Mouse (Mus musculus) stomach, postnatal 0 days (tissue): ENCODE data around the gene Rab28.

Experiments used
- CTCF ChIP-seq: IDR thresholded peaks from 2 replicates; pipeline ENCODE4 v1.5.1; 2016; ENCODE audit warnings: antibody characterized with exemption, low read depth, mild to moderate bottlenecking, moderate library complexity
- EP300 ChIP-seq: optimal IDR thresholded peaks from 2 replicates; pipeline ENCODE3; 2016; ENCODE audit warnings: antibody characterized with exemption

DNA sequence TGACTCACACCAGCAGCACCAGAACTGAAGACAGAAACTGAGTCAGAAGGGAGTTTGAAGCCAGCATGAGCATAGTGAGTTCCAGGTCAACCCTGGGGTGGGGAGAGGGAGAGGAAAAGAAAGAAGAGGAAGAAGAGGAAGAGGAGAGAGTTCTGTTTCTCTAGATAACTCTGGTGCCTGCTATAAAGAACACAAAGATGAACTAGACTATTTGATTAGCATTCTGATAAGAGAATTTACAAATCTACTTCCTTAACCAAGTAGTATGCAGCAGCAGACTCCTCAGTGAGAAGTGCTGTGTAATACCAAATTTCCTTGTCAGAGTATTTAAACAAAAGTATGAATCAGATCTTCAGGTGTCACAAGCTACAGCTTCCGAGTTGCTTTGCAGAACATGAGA lies 19.1 kb upstream of the Rab28 start:
- TF ChIP-seq EP300, result no peak
- no peak for TF ChIP-seq CTCF
